Mouse (Mus musculus) lung, postnatal 25 days (tissue): ENCODE measurements around the gene Fam69b.
A peak's percentile ranks its signal among the peaks of the same experiment; 100 is the strongest.

Experiments
- DNase-seq: peaks from one replicate; pipeline ENCODE4 v3.0.0; 2022; ENCODE audit warnings: low spot score

Fam69b gene

GRCm38 (mm10) chr2:26662509-26662882, 34.2 kb downstream of the Fam69b start:
- DNase-seq: no peak

DNA sequence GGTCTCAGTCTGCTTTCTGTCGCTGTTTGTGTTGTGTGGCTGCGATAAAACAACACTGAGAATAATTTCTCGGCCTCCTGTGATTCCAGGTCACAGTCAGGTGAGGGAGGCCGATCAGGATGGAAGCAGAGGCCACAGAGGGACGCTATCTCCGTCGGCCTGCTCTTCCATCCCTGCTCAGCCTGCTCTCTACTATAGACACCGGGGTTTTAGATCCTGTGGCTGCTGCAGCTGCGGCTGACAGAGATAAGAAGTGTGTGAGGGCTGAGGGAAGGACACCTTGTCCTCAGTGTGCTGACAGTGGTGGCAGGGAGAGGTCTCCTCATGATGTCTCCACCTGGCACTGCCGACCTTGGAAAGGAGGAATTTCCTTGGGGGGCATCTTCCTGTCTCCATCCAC, 34.9 kb downstream of the Fam69b start:
- no peak for DNase-seq

- DNase-seq: peak; percentile 47
These were observed 35.3 kb downstream of the Fam69b start for GRCm38 (mm10) chr2:26663551-26663950.

GRCm38 (mm10) chr2:26668746-26669145, 40.5 kb downstream of the Fam69b start:
- DNase-seq: peak; percentile 24

GRCm38 (mm10) chr2:26671182-26671581, 42.9 kb downstream of the Fam69b start, which contains the start of gene Lcn4:
Gene Lcn4, minus strand, starts transcription at chr2:26671282.
- no peak for DNase-seq
